20 mouse cellular contexts compared by ENCODE assay signal in genomic region chr1:66829400-66830080, GRCm38 (mm10). TPM values are rescaled to one million over a fixed set of nuclear protein-coding genes. Genes with fewer than 3 reads are reported as not detected.
DNase-seq lines count a peak whose midpoint lies in the region; ATAC-seq and TF ChIP-seq lines count a peak whose summit lies in the region.
"Had no signal": no experiment of that assay in that cellular context is flagged by ENCODE, and none has a peak within 500 bp of the region (broad histone marks: within the 10 kb centered on the region; RNA-seq: fewer than 3 reads in every experiment).

No protein-coding gene starts in this region.

- no peak for ATAC-seq in kidney, embryonic 14.5 days (ENCODE audit: low FRiP score, low TSS enrichment)
- no peak for ATAC-seq in lung, postnatal 0 days
- ATAC-seq in midbrain, embryonic 14.5 days (ENCODE audit: low FRiP score, low TSS enrichment): no peak
- ATAC-seq: forebrain, embryonic 14.5 days had no signal

- no peak overlapping the region for H3K27ac ChIP-seq in kidney, embryonic 14.5 days (ENCODE audit: low read depth, low read length)
- no peak overlapping the region for H3K27ac ChIP-seq in lung, postnatal 0 days (ENCODE audit: low read length)
- 0 out of 2 replicates have a peak overlapping the region, but pooled peaks have one; percentile 43 for H3K27ac ChIP-seq in midbrain, embryonic 14.5 days (replicated peaks; ENCODE audit: low read depth, low read length)
- H3K27ac ChIP-seq in midbrain, embryonic 10.5 days (replicated peaks): no peak overlapping the region
- H3K27ac ChIP-seq: embryonic facial prominence, embryonic 15.5 days; forebrain, embryonic 10.5 days; gastrocnemius, adult 2 months; hindbrain, embryonic 10.5 days had no signal

- 83% methylated on average over 9 of the region's 9 CpGs for WGBS in kidney, embryonic 14.5 days
- WGBS in lung, postnatal 0 days: 48% methylated on average over 9 of the region's 9 CpGs
- WGBS in midbrain, embryonic 14.5 days: 58% methylated on average over 9 of the region's 9 CpGs
- WGBS in midbrain, embryonic 10.5 days: 79% methylated on average over 9 of the region's 9 CpGs

- peaks cover 1% of the 10 kb centered on the region; the same call in 1 of the 2 replicates for H3K36me3 ChIP-seq in kidney, embryonic 14.5 days (ENCODE audit: control insufficient read depth, insufficient read depth, low read length)
- H3K36me3 ChIP-seq in lung, postnatal 0 days (ENCODE audit: insufficient read depth, low read length): peaks cover 4% of the 10 kb centered on the region; the same call in 1 of the 2 replicates
- no peaks in the 10 kb centered on the region for H3K36me3 ChIP-seq in midbrain, embryonic 14.5 days (ENCODE audit: control insufficient read depth, insufficient read depth, low read length)
- H3K36me3 ChIP-seq in midbrain, embryonic 10.5 days: no peaks in the 10 kb centered on the region
- H3K36me3 ChIP-seq: embryonic facial prominence, embryonic 15.5 days; forebrain, embryonic 10.5 days; hindbrain, embryonic 10.5 days had no signal

- H3K4me1 ChIP-seq in kidney, embryonic 14.5 days (ENCODE audit: control insufficient read depth, insufficient read depth, low read length): 0 out of 2 replicates have a peak, but pooled peaks cover 4% of the 10 kb centered on the region
- no peaks in the 10 kb centered on the region for H3K4me1 ChIP-seq in lung, postnatal 0 days (ENCODE audit: insufficient read depth, low read depth, low read length)
- H3K4me1 ChIP-seq in midbrain, embryonic 14.5 days (ENCODE audit: control insufficient read depth, insufficient read depth, low read length): 0 out of 2 replicates have a peak, but pooled peaks cover 5% of the 10 kb centered on the region
- H3K4me1 ChIP-seq in midbrain, embryonic 10.5 days: no peaks in the 10 kb centered on the region
- H3K4me1 ChIP-seq: embryonic facial prominence, embryonic 15.5 days; forebrain, embryonic 10.5 days; hindbrain, embryonic 10.5 days had no signal

- H3K27me3 ChIP-seq in kidney, embryonic 14.5 days (ENCODE audit: control insufficient read depth, insufficient read depth, low read length): no peaks in the 10 kb centered on the region
- no peaks in the 10 kb centered on the region for H3K27me3 ChIP-seq in lung, postnatal 0 days (replicated peaks; ENCODE audit: insufficient read depth, low read length)
- no peaks in the 10 kb centered on the region for H3K27me3 ChIP-seq in midbrain, embryonic 14.5 days (ENCODE audit: control insufficient read depth, insufficient read depth, low read length)
- no peaks in the 10 kb centered on the region for H3K27me3 ChIP-seq in midbrain, embryonic 10.5 days (ENCODE audit: low read depth, poor library complexity, severe bottlenecking)
- H3K27me3 ChIP-seq: embryonic facial prominence, embryonic 15.5 days; heart, embryonic 12.5 days had no signal

- peak; percentile 23 to 44 for DNase-seq in kidney, postnatal 25 days
- DNase-seq in lung, postnatal 0 days (ENCODE audit: low spot score): peak; percentile 25
- no peak for DNase-seq in lung, adult 18-20 months
- DNase-seq in midbrain, embryonic 14.5 days: peak; percentile 49
- no peak for DNase-seq in midbrain, embryonic 10.5 days (ENCODE audit: low spot score)
- DNase-seq in layer of hippocampus, postnatal 25 days (ENCODE audit: extremely low spot score in 1 of 2, low spot score in 1 of 2): no peak
- DNase-seq: adrenal gland, adult 2 months; cerebellum, adult 11 months; cerebellum, adult 8-10 months; cerebellum, postnatal 14 days; embryo, embryonic 11 days; gastrocnemius, adult 2 months; gastrocnemius, postnatal 25 days had no signal

- H3K9me3 ChIP-seq in kidney, embryonic 14.5 days (ENCODE audit: control insufficient read depth, low read length): no peaks in the 10 kb centered on the region
- H3K9me3 ChIP-seq in lung, postnatal 0 days (ENCODE audit: low read length): no peaks in the 10 kb centered on the region
- no peaks in the 10 kb centered on the region for H3K9me3 ChIP-seq in midbrain, embryonic 14.5 days (ENCODE audit: control insufficient read depth, low read length)
- H3K9me3 ChIP-seq in midbrain, embryonic 10.5 days (replicated peaks): no peaks in the 10 kb centered on the region
- H3K9me3 ChIP-seq: embryonic facial prominence, embryonic 15.5 days; forebrain, embryonic 10.5 days; heart, embryonic 12.5 days; hindbrain, embryonic 10.5 days had no signal

- no peak for TF ChIP-seq EP300 in lung, postnatal 0 days (IDR thresholded peaks at IDR 0.05)

- no peak overlapping the region for H3K4me3 ChIP-seq in kidney, embryonic 14.5 days (ENCODE audit: low read length)
- no peak overlapping the region for H3K4me3 ChIP-seq in lung, postnatal 0 days (ENCODE audit: low read depth, low read length)
- H3K4me3 ChIP-seq in midbrain, embryonic 14.5 days (replicated peaks; ENCODE audit: low read depth, low read length): no peak overlapping the region
- H3K4me3 ChIP-seq in midbrain, embryonic 10.5 days: no peak overlapping the region
- H3K4me3 ChIP-seq: embryonic facial prominence, embryonic 15.5 days; erythroblast, embryonic 14.5 days; forebrain, embryonic 10.5 days; gastrocnemius, adult 2 months; heart, embryonic 12.5 days; hindbrain, embryonic 10.5 days had no signal

- no peak overlapping the region for H3K9ac ChIP-seq in kidney, embryonic 14.5 days (ENCODE audit: low read depth, low read length)
- H3K9ac ChIP-seq in lung, postnatal 0 days (replicated peaks; ENCODE audit: low read depth): no peak overlapping the region
- no peak overlapping the region for H3K9ac ChIP-seq in midbrain, embryonic 14.5 days (replicated peaks; ENCODE audit: low read length)
- H3K9ac ChIP-seq: embryonic facial prominence, embryonic 15.5 days; heart, embryonic 12.5 days had no signal

- no peak for TF ChIP-seq CTCF in lung, postnatal 0 days (IDR thresholded peaks at IDR 0.05)

- H3K4me2 ChIP-seq in kidney, embryonic 14.5 days (replicated peaks; ENCODE audit: low read depth, low read length): no peak overlapping the region
- H3K4me2 ChIP-seq in lung, postnatal 0 days (replicated peaks; ENCODE audit: low read depth, low read length): no peak overlapping the region
- H3K4me2 ChIP-seq in midbrain, embryonic 14.5 days (ENCODE audit: low read length): no peak overlapping the region
- H3K4me2 ChIP-seq: embryonic facial prominence, embryonic 15.5 days; heart, embryonic 12.5 days had no signal

RNA-seq across cellular contexts. Expression of gene Kansl1l, which starts 12.2 kb away (rescaled TPM):
- polyA plus RNA-seq in kidney, embryonic 14.5 days (2014; fragmentation: Nextera tagmentation; extraction: Ambion mirVana): 15.7 and 16.4 TPM in 2 replicates
- polyA plus RNA-seq in lung, postnatal 0 days (2015; fragmentation: Nextera tagmentation; extraction: Ambion mirVana): 11.2 and 13.1 TPM in 2 replicates
- 13.9 and 15.9 TPM in 2 replicates for polyA plus RNA-seq in midbrain, embryonic 14.5 days (2014; fragmentation: Nextera tagmentation; extraction: Ambion mirVana)
- polyA plus RNA-seq in midbrain, embryonic 10.5 days (2016; fragmentation: Nextera tagmentation; extraction: Ambion mirVana): 7.8 and 8.1 TPM in 2 replicates
- 10 to 100 TPM; 17.3 to 17.8 TPM for total RNA-seq in layer of hippocampus, postnatal 25 days (2021)

RNA-seq across cellular contexts. Expression of gene Acadl, which starts 33.5 kb away (rescaled TPM):
- 70.5 and 98.4 TPM in 2 replicates for polyA plus RNA-seq in kidney, embryonic 14.5 days (2014; fragmentation: Nextera tagmentation; extraction: Ambion mirVana)
- polyA plus RNA-seq in lung, postnatal 0 days (2015; fragmentation: Nextera tagmentation; extraction: Ambion mirVana): 217 and 230 TPM in 2 replicates
- polyA plus RNA-seq in midbrain, embryonic 14.5 days (2014; fragmentation: Nextera tagmentation; extraction: Ambion mirVana): 27.9 and 41.1 TPM in 2 replicates
- 37.4 and 44.6 TPM in 2 replicates for polyA plus RNA-seq in midbrain, embryonic 10.5 days (2016; fragmentation: Nextera tagmentation; extraction: Ambion mirVana)
- 10 to 100 TPM; 32.1 to 32.4 TPM for total RNA-seq in layer of hippocampus, postnatal 25 days (2021)

Comparison
In these comparisons a context has a peak if more than half of its experiments do, and no peak if none do; other contexts are left out.
1. DNase-seq: peak in kidney, postnatal 25 days (2 of 2), lung, postnatal 0 days (single experiment) and midbrain, embryonic 14.5 days (single experiment); none in lung, adult 18-20 months (0 of 2), midbrain, embryonic 10.5 days (single experiment) and layer of hippocampus, postnatal 25 days (0 of 2).